Mouse (Mus musculus) liver, embryonic 14.5 days (tissue): ENCODE results near the gene Adamts6.

Source experiments
- CTCF ChIP-seq: IDR thresholded peaks from 2 replicates; pipeline ENCODE4 v1.5.1; 2016; ENCODE audit warnings: antibody characterized with exemption, low read depth, control low read depth
- EP300 ChIP-seq: IDR thresholded peaks from 2 replicates; pipeline ENCODE4 v1.6.1; 2016; ENCODE audit warnings: antibody characterized with exemption, low read depth

DNA sequence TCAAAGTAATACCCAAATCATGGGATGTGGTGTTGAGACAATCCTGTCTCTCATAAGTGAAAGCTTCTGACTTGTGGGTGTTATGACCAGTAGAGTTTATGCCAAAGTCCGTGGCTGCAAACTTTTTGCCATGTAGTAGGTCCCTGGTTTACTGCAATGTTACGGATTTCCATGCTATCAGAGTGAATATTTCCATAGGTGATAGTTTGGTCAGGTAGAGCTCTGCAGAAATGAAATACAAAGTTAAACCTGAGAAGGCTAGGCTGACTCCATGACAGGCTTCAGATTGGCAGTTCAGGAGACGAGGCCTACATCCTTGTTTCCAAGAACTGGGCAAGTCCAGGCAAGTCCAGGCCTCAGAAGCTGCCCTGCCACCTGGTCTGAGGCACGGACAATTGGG lies 232.3 kb downstream of the Adamts6 start:
- TF ChIP-seq CTCF (no peak), EP300 (no peak)
